Mouse (Mus musculus): Measurements from ENCODE around the gene Nkx2-3.

Gene Nkx2-3

GRCm38 (mm10) chr19:43619916-43620479 is 7.9 kb downstream of the Nkx2-3 start:
- no peak for DNase-seq

- DNase-seq: peak; percentile 28
Measured at GRCm38 (mm10) chr19:43623913-43624312, 11.8 kb downstream of the Nkx2-3 start.

- no peak for DNase-seq
Measured at GRCm38 (mm10) chr19:43626160-43626559, 14.0 kb downstream of the Nkx2-3 start.

GRCm38 (mm10) chr19:43627345-43627744 is 15.2 kb downstream of the Nkx2-3 start:
- DNase-seq: no peak

GRCm38 (mm10) chr19:43629088-43629487 is 17.0 kb downstream of the Nkx2-3 start:
- no peak for DNase-seq

GRCm38 (mm10) chr19:43630466-43631251 is 18.5 kb downstream of the Nkx2-3 start:
- DNase-seq: peak; percentile 78

- no peak for DNase-seq
Measured at GRCm38 (mm10) chr19:43641833-43642232, 29.7 kb downstream of the Nkx2-3 start.

GRCm38 (mm10) chr19:43642843-43643242 is 30.7 kb downstream of the Nkx2-3 start:
- no peak for DNase-seq

GRCm38 (mm10) chr19:43645508-43645907 is 33.4 kb downstream of the Nkx2-3 start:
- DNase-seq: no peak

GRCm38 (mm10) chr19:43646852-43647251 is 34.7 kb downstream of the Nkx2-3 start:
- DNase-seq: no peak

GRCm38 (mm10) chr19:43647261-43647660 is 35.1 kb downstream of the Nkx2-3 start:
- DNase-seq: no peak

GRCm38 (mm10) chr19:43648343-43648742 is 36.2 kb downstream of the Nkx2-3 start:
- no peak for DNase-seq

GRCm38 (mm10) chr19:43651241-43651785 is 39.2 kb downstream of the Nkx2-3 start:
- DNase-seq: no peak

GRCm38 (mm10) chr19:43655735-43656492 is 43.8 kb downstream of the Nkx2-3 start:
- peak; percentile 67 for DNase-seq

- DNase-seq: no peak
Measured at GRCm38 (mm10) chr19:43659632-43660031, 47.5 kb downstream of the Nkx2-3 start.

- no peak for DNase-seq
Measured at GRCm38 (mm10) chr19:43660774-43661173, 48.6 kb downstream of the Nkx2-3 start.

- no peak for DNase-seq
Measured at GRCm38 (mm10) chr19:43662176-43662967, 50.2 kb downstream of the Nkx2-3 start.

GRCm38 (mm10) chr19:43663471-43663870 is 51.3 kb downstream of the Nkx2-3 start:
- no peak for DNase-seq
